Mouse (Mus musculus): Measurements from ENCODE around the gene Brd2. TPM values are rescaled to one million over a fixed set of nuclear protein-coding genes. Genes with fewer than 3 reads are reported as not detected.
"Not testable (repeated sequence)": the region's sequence is repeated elsewhere in the genome, so short reads cannot be mapped to it uniquely, and the experiment has no call there.

The Brd2 gene
- total and polyA plus RNA-seq, 2 experiments from 2014 or later: 129 to 219 TPM

DNA sequence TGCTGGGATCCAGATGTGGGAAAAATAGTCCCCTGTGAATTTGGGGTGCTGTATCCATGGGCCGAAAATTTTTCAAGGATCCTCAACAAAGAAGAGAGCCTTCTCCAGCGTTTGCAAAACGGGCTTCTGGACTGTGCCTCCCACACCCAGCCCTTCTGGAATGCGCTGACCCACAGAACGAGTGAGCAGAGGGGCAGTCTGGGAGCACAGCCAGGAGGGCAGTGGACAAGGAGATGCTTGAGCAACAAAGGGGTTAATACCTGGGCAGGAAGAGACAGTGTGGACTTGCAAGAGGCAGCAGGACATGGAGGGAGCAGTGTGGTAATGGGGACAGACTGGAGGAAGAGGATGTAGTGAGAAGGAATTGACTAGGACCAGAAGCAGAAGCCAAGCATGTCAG, 33.1 kb upstream of the Brd2 start:
- no peak for ATAC-seq
- no peak overlapping the region for H3K4me3 ChIP-seq (ENCODE audit: low read depth, low read length)

DNA sequence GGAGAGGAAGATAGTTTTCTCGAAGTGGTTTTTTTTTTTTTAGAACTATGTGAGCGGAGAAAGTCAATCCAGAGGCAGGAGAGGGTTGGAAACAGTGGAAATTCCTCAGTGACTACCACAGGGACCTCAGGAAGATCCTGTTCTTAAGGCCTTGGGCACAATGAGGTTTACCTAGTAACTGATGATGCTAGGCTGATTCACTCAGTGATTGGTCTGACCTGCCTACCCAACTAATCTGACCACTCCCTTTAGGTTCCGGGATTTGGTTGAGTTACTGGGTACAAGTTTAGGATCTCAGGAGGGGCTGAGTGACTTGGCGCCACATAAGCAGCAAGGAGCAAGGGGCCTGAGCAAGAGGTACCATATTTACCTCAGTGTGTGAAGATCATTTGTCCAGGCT, 30.5 kb upstream of the Brd2 start, which contains the start of gene H2-DMb1:
TSS of gene H2-DMb1 (plus strand) at position 150 of the 400 bp plus-strand sequence.
- no peak for TF ChIP-seq CTCF (IDR thresholded peaks at IDR 0.05; ENCODE audit: low read depth)
- no peaks in the 10 kb centered on the region for H3K36me3 ChIP-seq (ENCODE audit: insufficient read depth)
- no peak within 1 kb of the TSS for H3K4me2 ChIP-seq (ENCODE audit: low read depth)
- no peak within 1 kb of the TSS for H3K4me3 ChIP-seq (ENCODE audit: low read depth, low read length)
- H3K9ac ChIP-seq: no peak within 1 kb of the TSS
- peak; percentile 56; the same call in 1 of the 2 replicates for ATAC-seq
- 53% methylated on average over 4 of the region's 4 CpGs for WGBS
- no peaks in the 10 kb centered on the region for H3K4me1 ChIP-seq (ENCODE audit: insufficient read depth)
- no peaks in the 10 kb centered on the region for H3K27me3 ChIP-seq (ENCODE audit: insufficient read depth, low read length)
- no peak within 1 kb of the TSS for H3K27ac ChIP-seq (ENCODE audit: low read depth, low read length)
- DNase-seq: peak; percentile 43
- no peaks in the 10 kb centered on the region for H3K9me3 ChIP-seq (ENCODE audit: low read length)

More for the DNA sequence above, 33.1 kb upstream of the Brd2 start:
- H3K9me3 ChIP-seq (ENCODE audit: low read length): no peaks in the 10 kb centered on the region
- no peak for TF ChIP-seq CTCF (IDR thresholded peaks at IDR 0.05; ENCODE audit: low read depth)
- H3K27ac ChIP-seq (ENCODE audit: low read depth, low read length): no peak overlapping the region
- no peak overlapping the region for H3K9ac ChIP-seq
- H3K27me3 ChIP-seq (ENCODE audit: insufficient read depth, low read length): no peaks in the 10 kb centered on the region
- DNase-seq: no peak
- no peaks in the 10 kb centered on the region for H3K36me3 ChIP-seq (ENCODE audit: insufficient read depth)
- H3K4me2 ChIP-seq (ENCODE audit: low read depth): no peak overlapping the region
- H3K4me1 ChIP-seq (ENCODE audit: insufficient read depth): no peaks in the 10 kb centered on the region
- 48% methylated on average over 5 of the region's 5 CpGs for WGBS

DNA sequence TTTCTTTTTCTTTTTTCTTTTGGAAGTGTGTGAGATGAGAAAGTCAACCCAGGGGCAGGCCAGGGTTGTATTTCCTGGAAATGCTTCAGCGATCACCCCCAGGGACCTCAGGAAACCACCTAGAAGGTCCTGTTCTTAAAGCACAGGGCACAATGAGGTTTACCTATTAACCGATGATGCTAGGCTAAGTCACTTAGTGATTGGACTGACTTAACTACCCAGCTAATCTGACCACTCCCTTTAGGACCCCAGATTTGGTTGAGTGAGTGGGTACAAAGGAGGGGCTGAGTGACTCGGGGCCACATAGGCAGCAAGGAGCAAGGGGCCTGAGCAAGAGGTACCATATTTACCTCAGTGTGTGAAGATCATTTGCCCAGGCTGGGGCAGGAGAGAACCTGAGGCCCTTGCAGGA, 22.5 kb upstream of the Brd2 start:
- 73% methylated on average over 3 of the region's 3 CpGs for WGBS

DNA sequence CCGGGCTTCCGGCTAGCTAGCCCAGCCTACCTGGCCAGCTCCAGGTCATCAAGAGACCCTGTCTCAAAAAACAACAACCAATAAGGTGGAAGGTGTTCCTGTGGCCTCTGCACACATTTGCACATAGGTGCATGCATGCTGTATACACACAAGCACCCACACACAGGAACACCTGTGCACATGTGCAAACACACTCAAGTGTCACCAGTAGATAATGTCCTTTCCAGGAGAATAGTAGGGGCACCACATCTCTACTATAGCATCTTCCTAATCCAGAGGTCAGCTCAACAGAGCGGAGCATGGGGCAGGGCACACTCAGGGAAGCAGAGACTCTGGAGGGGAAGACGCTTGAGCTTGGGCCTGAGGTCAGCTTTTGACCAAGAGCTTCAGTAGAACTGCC, 21.8 kb upstream of the Brd2 start:
- H3K4me2 ChIP-seq (ENCODE audit: low read depth); H3K9me3 ChIP-seq (ENCODE audit: low read length); H3K4me1 ChIP-seq (ENCODE audit: insufficient read depth); H3K4me3 ChIP-seq (ENCODE audit: low read depth, low read length); H3K9ac ChIP-seq; H3K27ac ChIP-seq (ENCODE audit: low read depth, low read length); DNase-seq; ATAC-seq; H3K36me3 ChIP-seq (ENCODE audit: insufficient read depth): not testable (repeated sequence)
- H3K27me3 ChIP-seq (ENCODE audit: insufficient read depth, low read length): peaks cover 22% of the 10 kb centered on the region
- WGBS: 90% methylated on average over 4 of the region's 4 CpGs

More for the DNA sequence above, 22.5 kb upstream of the Brd2 start:
- peaks cover 15% of the 10 kb centered on the region for H3K27me3 ChIP-seq (ENCODE audit: insufficient read depth, low read length)
- H3K4me1 ChIP-seq (ENCODE audit: insufficient read depth): no peaks in the 10 kb centered on the region
- no peak overlapping the region for H3K4me3 ChIP-seq (ENCODE audit: low read depth, low read length)
- H3K27ac ChIP-seq (ENCODE audit: low read depth, low read length): no peak overlapping the region
- no peaks in the 10 kb centered on the region for H3K9me3 ChIP-seq (ENCODE audit: low read length)
- H3K9ac ChIP-seq: no peak overlapping the region
- no peak for DNase-seq
- TF ChIP-seq CTCF (IDR thresholded peaks at IDR 0.05; ENCODE audit: low read depth): no peak
- no peaks in the 10 kb centered on the region for H3K36me3 ChIP-seq (ENCODE audit: insufficient read depth)
- no peak for ATAC-seq
- no peak overlapping the region for H3K4me2 ChIP-seq (ENCODE audit: low read depth)

DNA sequence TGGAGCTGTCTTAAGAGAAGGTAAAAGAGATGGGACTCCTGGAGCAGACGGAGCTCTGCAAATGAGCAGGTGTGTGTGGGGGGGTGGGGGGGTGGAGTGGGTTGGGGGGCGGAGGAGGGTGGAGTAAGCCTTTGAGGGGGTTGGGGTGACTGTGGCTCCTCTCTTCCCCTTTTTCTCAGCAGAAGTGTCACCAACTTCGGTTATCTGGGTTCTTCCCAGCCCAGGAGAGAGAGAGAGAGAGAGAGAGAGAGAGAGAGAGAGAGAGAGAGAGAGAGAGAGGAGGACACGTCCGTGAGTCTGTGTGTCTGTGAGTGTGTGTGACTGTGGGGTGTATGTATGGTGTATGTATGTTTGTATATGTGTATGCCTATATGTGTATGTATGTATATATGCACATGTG, 21.0 kb upstream of the Brd2 start:
- Histone ChIP-seq H3K27me3 (ENCODE audit: insufficient read depth, low read length) (peaks cover 30% of the 10 kb centered on the region), H3K4me1 (ENCODE audit: insufficient read depth) (no peaks in the 10 kb centered on the region), H3K9me3 (ENCODE audit: low read length) (no peaks in the 10 kb centered on the region), H3K9ac (no peak overlapping the region), H3K36me3 (ENCODE audit: insufficient read depth) (no peaks in the 10 kb centered on the region), H3K27ac (ENCODE audit: low read depth, low read length) (no peak overlapping the region), H3K4me3 (ENCODE audit: low read depth, low read length) (no peak overlapping the region), H3K4me2 (ENCODE audit: low read depth) (no peak overlapping the region)
- 64% methylated on average over 5 of the region's 5 CpGs for WGBS
- TF ChIP-seq CTCF (IDR thresholded peaks at IDR 0.05; ENCODE audit: low read depth): no peak
- ATAC-seq (no peak), DNase-seq (no peak)

DNA sequence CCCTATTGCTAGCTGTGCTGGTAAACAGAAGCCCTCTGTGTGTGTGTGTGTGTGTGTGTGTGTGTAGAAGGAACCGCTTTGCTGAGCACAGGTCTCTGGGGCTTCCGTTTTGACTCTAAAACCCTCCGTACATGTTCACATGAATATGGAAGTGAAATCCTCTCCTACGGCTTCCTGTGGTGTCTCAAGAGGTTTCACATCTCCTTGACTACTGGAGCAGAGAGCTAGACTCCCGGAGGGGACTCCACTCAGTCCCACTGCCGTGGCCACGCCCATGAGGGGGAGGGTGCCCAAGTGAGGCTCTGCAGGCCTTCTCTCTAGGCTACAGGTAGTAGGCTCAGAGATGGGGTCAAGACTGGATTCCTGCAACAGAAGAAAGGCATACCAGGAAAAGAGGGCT, 20.6 kb upstream of the Brd2 start, which contains the start of gene H2-DMb2:
TSS of gene H2-DMb2 (plus strand) at position 275 of the 400 bp plus-strand sequence.
- Histone ChIP-seq H3K27me3 (ENCODE audit: insufficient read depth, low read length) (peaks cover 34% of the 10 kb centered on the region), H3K9ac (no peak within 1 kb of the TSS), H3K27ac (ENCODE audit: low read depth, low read length) (no peak within 1 kb of the TSS), H3K4me2 (ENCODE audit: low read depth) (no peak within 1 kb of the TSS), H3K4me3 (ENCODE audit: low read depth, low read length) (no peak within 1 kb of the TSS), H3K9me3 (ENCODE audit: low read length) (no peaks in the 10 kb centered on the region), H3K36me3 (ENCODE audit: insufficient read depth) (no peaks in the 10 kb centered on the region), H3K4me1 (ENCODE audit: insufficient read depth) (no peaks in the 10 kb centered on the region)
- ATAC-seq (peak; percentile 50; the same call in 1 of the 2 replicates), DNase-seq (no peak)
- WGBS: 35% methylated on average over 7 of the region's 7 CpGs
- TF ChIP-seq CTCF (IDR thresholded peaks at IDR 0.05; ENCODE audit: low read depth): no peak

DNA sequence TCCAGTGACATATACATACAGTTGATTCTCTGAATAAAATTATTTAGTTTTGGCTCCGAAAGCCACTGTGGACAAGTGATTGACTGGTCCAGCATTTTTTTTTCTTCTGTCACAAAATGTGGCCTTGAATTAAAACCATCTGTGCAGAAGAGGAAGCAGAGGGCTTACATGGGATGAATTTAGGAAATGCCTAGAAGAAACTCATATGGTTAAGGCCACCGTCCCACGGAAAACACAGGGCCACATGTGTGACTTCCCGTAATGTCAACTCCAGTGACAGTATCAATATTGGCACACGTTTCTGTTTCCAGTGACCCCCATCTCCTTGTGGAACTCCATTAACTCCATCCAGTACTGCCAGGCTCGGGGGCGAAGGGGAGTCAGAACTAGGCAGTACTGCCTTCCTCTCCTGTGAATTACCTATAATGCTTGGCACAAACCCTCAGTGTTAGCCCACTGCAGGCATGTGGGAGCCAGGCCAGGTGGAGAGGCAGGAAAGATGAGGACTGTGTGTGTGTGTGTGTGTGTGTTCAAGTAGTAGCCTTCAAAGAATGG, 20.1 kb upstream of the Brd2 start:
- no peak for TF ChIP-seq CTCF (IDR thresholded peaks at IDR 0.05; ENCODE audit: low read depth)
- H3K9me3 ChIP-seq (ENCODE audit: low read length): no peaks in the 10 kb centered on the region
- no peak overlapping the region for H3K4me3 ChIP-seq (ENCODE audit: low read depth, low read length)
- H3K9ac ChIP-seq: no peak overlapping the region
- no peak overlapping the region for H3K4me2 ChIP-seq (ENCODE audit: low read depth)
- 87% methylated on average over 7 of the region's 7 CpGs for WGBS
- no peak overlapping the region for H3K27ac ChIP-seq (ENCODE audit: low read depth, low read length)
- DNase-seq (no peak), ATAC-seq (no peak)
- no peaks in the 10 kb centered on the region for H3K36me3 ChIP-seq (ENCODE audit: insufficient read depth)
- H3K27me3 ChIP-seq (ENCODE audit: insufficient read depth, low read length): peaks cover 34% of the 10 kb centered on the region
- H3K4me1 ChIP-seq (ENCODE audit: insufficient read depth): no peaks in the 10 kb centered on the region

Data from forebrain, postnatal 0 days (tissue).